Mouse (Mus musculus): ENCODE results near the gene St6galnac4. TPM values are rescaled to one million over a fixed set of nuclear protein-coding genes. Genes with fewer than 3 reads are reported as not detected.

The St6galnac4 gene
- polyA plus RNA-seq, 1 experiment from 2014 or later, result 22.9 TPM

DNA sequence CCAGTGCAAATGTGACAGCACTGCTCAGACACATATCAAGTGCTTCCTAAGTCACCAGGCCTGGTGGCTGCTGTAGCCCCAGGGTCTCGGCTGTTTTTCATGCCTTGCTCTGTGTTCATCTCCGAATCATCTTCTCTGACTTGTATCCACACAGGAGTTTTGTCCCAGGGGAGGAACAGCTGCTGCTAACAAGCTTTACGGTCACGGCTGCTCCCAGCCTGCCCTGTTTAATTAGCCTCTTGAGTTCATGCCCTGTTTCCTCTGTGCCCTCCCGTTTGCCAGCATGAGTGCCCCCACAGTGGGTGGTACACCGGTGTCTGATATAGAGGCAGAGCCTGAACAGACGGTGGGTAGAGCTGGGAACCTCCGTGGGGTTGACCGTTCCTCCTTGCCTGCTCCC, 31.2 kb downstream of the St6galnac4 start:
- WGBS, result 82% methylated on average over 9 of the region's 9 CpGs
- Histone ChIP-seq H3K4me3 (replicated peaks; ENCODE audit: low read length) (no peak overlapping the region), H3K4me2 (ENCODE audit: low read depth, low read length) (no peak overlapping the region), H3K9me3 (replicated peaks; ENCODE audit: control insufficient read depth, low read length) (no peaks in the 10 kb centered on the region; the same call in 1 of the 2 replicates), H3K27ac (ENCODE audit: low read length) (no peak overlapping the region), H3K9ac (ENCODE audit: low read length) (no peak overlapping the region), H3K36me3 (ENCODE audit: control insufficient read depth, insufficient read depth, low read length) (0 out of 2 replicates have a peak, but pooled peaks cover 6% of the 10 kb centered on the region), H3K27me3 (ENCODE audit: control insufficient read depth, insufficient read depth, low read length) (no peaks in the 10 kb centered on the region), H3K4me1 (ENCODE audit: control insufficient read depth, insufficient read depth, low read length) (peaks cover 24% of the 10 kb centered on the region)
- no peak for ATAC-seq (ENCODE audit: insufficient read depth, low FRiP score)

DNA sequence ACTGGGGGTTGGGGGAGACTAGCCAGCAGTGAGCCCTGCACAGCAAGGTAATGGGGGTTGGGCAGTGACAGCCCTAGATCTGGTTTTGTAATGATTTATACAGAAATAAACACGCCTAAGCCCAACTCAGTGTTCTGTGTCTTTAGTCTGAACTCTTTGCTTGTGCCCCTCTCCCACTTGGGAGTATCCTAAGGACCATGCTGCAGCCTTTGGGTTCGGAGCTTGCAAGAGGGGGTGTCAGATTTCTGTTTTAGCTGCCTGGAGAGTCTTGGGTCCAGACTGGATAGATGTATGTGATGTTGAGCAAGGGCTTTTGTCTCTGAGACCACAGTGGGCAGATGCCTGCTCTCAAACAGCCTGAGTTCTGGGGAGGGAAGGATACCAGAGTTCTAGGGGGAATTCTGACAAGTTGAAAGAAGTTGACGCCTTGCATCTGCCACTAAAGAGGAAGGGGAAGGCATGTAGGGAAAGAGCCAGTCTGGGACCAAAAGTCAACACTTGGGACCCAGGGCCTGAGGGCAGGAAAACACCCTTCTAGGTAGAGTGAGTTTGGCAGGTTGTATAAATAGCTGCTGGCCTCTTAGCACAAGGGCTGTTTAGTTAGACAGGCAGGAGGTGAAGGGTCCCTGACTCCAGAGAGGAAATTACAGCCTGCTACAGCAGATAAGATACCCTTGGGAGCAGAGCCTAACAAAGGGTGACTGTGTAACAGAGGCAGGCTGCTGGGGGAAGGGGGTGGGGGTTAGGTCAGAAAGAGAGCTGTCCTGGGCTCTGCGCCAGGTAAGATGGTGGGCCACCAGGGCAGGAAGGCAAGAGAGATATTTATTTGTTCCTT, 34.0 kb downstream of the St6galnac4 start:
- WGBS, result 19% methylated on average over 4 of the region's 4 CpGs
- Histone ChIP-seq H3K27me3 (ENCODE audit: control insufficient read depth, insufficient read depth, low read length) (no peaks in the 10 kb centered on the region), H3K9me3 (replicated peaks; ENCODE audit: control insufficient read depth, low read length) (no peaks in the 10 kb centered on the region; the same call in 1 of the 2 replicates), H3K4me3 (replicated peaks; ENCODE audit: low read length) (no peak overlapping the region), H3K4me2 (ENCODE audit: low read depth, low read length) (0 out of 2 replicates have a peak overlapping the region, but pooled peaks have one; percentile 6), H3K27ac (ENCODE audit: low read length) (peak overlapping the region; percentile 72), H3K9ac (ENCODE audit: low read length) (peak overlapping the region; percentile 50; the same call in 1 of the 2 replicates), H3K4me1 (ENCODE audit: control insufficient read depth, insufficient read depth, low read length) (peaks cover 38% of the 10 kb centered on the region), H3K36me3 (ENCODE audit: control insufficient read depth, insufficient read depth, low read length) (0 out of 2 replicates have a peak, but pooled peaks cover 6% of the 10 kb centered on the region)
- ATAC-seq (ENCODE audit: insufficient read depth, low FRiP score), result peak; percentile 79

DNA sequence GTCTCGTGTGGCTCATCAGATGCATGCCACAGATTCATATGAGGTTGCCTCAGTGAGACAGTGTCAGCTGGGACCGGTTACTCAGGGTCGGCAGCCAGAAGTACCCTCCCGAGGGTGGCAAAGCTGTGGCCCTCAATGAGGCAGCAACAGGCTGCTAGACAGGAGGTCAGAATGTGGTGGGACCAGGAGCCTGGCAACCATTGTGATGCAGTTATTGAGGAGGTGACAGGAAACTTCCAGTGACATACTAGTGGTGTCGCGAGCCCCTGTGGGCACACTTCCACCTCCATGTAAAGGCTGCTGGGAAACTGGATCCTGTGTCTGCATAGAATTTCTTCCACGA, 34.6 kb downstream of the St6galnac4 start, which contains the start of gene Ak1:
Ak1 (plus strand) TSS at position 242 of the 343 bp plus-strand sequence.
- ATAC-seq (ENCODE audit: insufficient read depth, low FRiP score), result peak; percentile 7; the same call in 1 of the 2 replicates
- Histone ChIP-seq H3K36me3 (ENCODE audit: control insufficient read depth, insufficient read depth, low read length) (0 out of 2 replicates have a peak, but pooled peaks cover 6% of the 10 kb centered on the region), H3K27ac (ENCODE audit: low read length) (peak within 1 kb of the TSS; percentile 72), H3K4me3 (replicated peaks; ENCODE audit: low read length) (no peak within 1 kb of the TSS), H3K27me3 (ENCODE audit: control insufficient read depth, insufficient read depth, low read length) (no peaks in the 10 kb centered on the region), H3K4me2 (ENCODE audit: low read depth, low read length) (0 out of 2 replicates have a peak within 1 kb of the TSS, but pooled peaks have one; percentile 6), H3K9me3 (replicated peaks; ENCODE audit: control insufficient read depth, low read length) (no peaks in the 10 kb centered on the region; the same call in 1 of the 2 replicates), H3K9ac (ENCODE audit: low read length) (peak within 1 kb of the TSS; percentile 50; the same call in 1 of the 2 replicates), H3K4me1 (ENCODE audit: control insufficient read depth, insufficient read depth, low read length) (peaks cover 43% of the 10 kb centered on the region)
- 19% methylated on average over 7 of the region's 7 CpGs for WGBS

DNA sequence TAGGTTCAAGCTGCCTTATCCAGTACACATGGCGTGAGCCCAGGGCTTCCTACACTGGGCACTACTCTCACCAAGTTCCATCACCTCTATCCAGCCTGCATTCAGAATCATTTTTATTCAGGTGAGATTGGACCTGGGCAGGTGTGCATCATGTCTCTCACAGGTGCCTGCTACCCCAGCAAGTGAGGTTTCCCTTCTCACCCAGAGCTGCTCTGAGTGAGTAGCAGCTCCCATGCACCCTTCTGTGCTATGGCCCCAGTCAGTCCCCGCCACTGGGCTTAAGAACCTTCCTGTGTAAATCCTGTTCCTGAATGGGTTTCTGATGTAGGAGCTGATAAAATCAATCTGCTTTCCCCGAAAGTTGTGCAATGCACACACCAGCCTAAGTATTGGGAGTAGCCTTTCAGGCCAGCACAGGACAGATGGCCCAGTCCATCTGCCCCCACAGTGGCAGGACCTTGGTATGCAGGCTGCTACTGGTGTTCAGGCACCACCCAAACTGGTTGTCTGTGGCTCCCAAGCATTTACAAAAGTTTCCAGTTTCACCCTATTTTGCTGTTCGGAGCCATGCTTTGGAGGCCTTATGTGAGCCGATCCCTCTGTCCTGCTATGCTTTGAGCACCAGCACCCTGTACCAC, 37.3 kb downstream of the St6galnac4 start:
- Histone ChIP-seq H3K9ac (ENCODE audit: low read length) (peak overlapping the region; percentile 9; the same call in 1 of the 2 replicates), H3K27ac (ENCODE audit: low read length) (peak overlapping the region; percentile 74; the same call in 1 of the 2 replicates), H3K36me3 (ENCODE audit: control insufficient read depth, insufficient read depth, low read length) (no peaks in the 10 kb centered on the region), H3K27me3 (ENCODE audit: control insufficient read depth, insufficient read depth, low read length) (no peaks in the 10 kb centered on the region), H3K4me1 (ENCODE audit: control insufficient read depth, insufficient read depth, low read length) (peaks cover 65% of the 10 kb centered on the region), H3K4me3 (replicated peaks; ENCODE audit: low read length) (no peak overlapping the region), H3K9me3 (replicated peaks; ENCODE audit: control insufficient read depth, low read length) (no peaks in the 10 kb centered on the region), H3K4me2 (ENCODE audit: low read depth, low read length) (no peak overlapping the region)
- WGBS, result 73% methylated on average over 5 of the region's 5 CpGs
- no peak for ATAC-seq (ENCODE audit: insufficient read depth, low FRiP score)

DNA sequence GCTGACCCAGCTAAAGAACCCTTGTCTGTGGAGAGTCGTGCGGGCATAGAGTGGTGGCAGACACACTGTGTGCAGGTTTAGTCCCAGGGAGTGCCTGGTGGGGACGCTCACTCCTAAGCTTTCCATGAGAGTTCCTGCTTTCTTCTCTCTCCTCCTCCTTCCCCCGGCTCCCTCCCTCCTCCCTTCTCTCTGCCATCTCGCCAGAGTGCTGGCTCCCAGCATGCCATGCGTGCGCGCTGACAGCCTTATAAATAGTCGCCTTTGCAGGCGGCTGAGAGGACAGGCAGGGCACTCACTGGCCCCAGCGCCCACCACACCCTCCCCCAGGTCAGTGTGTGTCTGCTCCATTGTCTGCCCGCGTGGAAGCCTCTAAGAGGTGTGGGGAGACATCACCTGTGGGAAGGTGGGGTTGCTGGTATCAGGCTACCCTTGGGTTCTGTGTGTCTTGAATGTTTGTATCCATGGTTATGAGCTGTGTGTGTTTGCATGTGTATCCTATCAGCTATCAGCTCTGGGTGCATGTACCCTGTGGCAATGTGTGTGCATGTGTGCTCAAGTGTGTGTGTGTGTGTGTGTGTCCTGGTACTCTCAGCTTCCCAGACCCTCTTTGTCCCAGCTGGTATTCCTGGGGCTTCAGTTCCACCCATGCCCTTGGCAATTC, 38.4 kb downstream of the St6galnac4 start:
- peak; percentile 19; the same call in 1 of the 2 replicates for ATAC-seq (ENCODE audit: insufficient read depth, low FRiP score)
- H3K36me3 ChIP-seq (ENCODE audit: control insufficient read depth, insufficient read depth, low read length), result no peaks in the 10 kb centered on the region
- H3K9me3 ChIP-seq (replicated peaks; ENCODE audit: control insufficient read depth, low read length), result no peaks in the 10 kb centered on the region
- 4% methylated on average over 13 of the region's 13 CpGs for WGBS
- H3K27me3 ChIP-seq (ENCODE audit: control insufficient read depth, insufficient read depth, low read length), result no peaks in the 10 kb centered on the region
- peak overlapping the region; percentile 56 for H3K4me2 ChIP-seq (ENCODE audit: low read depth, low read length)
- H3K4me1 ChIP-seq (ENCODE audit: control insufficient read depth, insufficient read depth, low read length), result peaks cover 62% of the 10 kb centered on the region
- peak overlapping the region; percentile 73 for H3K9ac ChIP-seq (ENCODE audit: low read length)
- H3K4me3 ChIP-seq (replicated peaks; ENCODE audit: low read length), result peak overlapping the region; percentile 33
- H3K27ac ChIP-seq (ENCODE audit: low read length), result peak overlapping the region; percentile 74

DNA sequence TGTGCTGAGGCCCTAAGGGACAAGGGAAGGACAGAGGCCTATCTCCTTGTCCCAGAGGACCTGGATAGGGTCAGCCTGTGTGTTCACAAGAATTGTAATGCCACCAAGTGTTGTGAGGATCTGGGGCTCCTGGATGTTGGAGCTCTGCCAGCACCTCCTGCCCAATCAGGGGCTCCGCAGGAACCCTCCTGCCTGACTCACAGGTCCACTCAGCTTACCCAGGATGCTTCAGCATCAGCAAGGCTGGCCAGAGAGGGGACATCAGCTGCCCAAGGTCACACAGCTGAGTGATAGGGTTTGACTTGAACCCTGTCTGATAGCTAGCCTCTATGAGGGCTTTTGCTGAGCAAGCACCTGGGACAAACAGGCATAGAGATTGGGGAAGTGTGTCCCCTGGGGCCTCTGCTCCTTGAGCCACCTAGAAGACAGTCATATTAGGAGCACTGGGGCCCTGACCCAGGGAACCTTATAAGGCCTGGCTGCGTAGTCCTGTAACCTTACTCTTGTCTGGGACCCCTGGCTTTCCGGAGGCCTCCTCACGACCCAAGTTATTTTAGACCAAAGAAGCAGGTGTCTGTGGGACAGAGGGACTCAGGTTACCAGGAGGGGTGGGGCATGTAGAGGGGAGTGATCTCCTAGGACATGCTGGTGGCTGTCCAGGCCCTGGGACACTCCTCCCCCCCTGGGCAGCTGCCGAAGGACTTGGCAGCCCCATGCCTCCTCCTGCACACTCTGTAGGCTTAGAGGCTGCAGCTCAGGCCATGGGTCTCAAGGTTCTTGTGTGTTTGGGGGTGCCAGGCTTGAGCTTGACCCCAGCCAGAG, 39.2 kb downstream of the St6galnac4 start:
- peak overlapping the region; percentile 73 for H3K9ac ChIP-seq (ENCODE audit: low read length)
- H3K36me3 ChIP-seq (ENCODE audit: control insufficient read depth, insufficient read depth, low read length), result no peaks in the 10 kb centered on the region
- no peaks in the 10 kb centered on the region for H3K9me3 ChIP-seq (replicated peaks; ENCODE audit: control insufficient read depth, low read length)
- peak overlapping the region; percentile 33 for H3K4me3 ChIP-seq (replicated peaks; ENCODE audit: low read length)
- peak overlapping the region; percentile 74 for H3K27ac ChIP-seq (ENCODE audit: low read length)
- WGBS, result 44% methylated on average over 5 of the region's 5 CpGs
- no peak for ATAC-seq (ENCODE audit: insufficient read depth, low FRiP score)
- no peaks in the 10 kb centered on the region for H3K27me3 ChIP-seq (ENCODE audit: control insufficient read depth, insufficient read depth, low read length)
- H3K4me2 ChIP-seq (ENCODE audit: low read depth, low read length), result peak overlapping the region; percentile 56
- H3K4me1 ChIP-seq (ENCODE audit: control insufficient read depth, insufficient read depth, low read length), result peaks cover 54% of the 10 kb centered on the region

DNA sequence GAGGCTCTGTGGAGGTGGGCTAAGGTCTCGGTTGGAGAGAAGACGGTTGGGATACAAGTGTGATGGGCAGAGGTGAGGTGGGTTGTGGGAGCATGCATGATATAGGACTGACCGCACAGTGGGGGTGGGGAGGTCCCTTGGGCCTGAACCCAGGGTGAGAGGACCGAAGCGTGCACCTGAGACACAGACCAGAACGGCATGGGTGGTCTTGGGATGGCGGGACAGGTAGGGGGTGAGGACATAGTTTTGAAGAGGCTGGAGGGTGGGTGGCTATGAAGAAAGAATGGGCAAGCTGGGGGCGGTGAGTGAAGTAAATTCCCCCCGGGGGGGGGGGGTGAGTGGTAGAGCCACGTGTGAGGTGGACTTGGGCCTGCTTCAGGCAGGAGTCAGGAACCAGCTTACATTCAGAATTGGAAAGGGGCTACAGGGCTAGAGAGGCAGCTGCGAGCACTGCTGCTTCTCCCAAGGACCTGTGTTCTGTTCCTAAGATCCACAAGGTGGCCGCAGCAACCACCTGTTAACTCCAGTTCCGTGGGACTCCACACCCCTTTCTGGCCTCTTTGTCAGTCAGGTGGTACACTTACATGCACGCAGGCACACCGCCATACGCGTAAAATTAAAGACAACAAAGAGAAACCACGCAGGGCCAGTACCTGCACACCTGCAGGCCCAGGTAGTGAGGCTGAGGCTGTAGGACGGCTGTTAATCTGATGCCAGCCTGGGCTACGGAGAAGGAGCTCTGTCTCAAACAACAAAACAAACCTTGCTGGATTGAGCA, 40.6 kb downstream of the St6galnac4 start:
- WGBS, result 59% methylated on average over 20 of the region's 20 CpGs
- Histone ChIP-seq H3K4me1 (ENCODE audit: control insufficient read depth, insufficient read depth, low read length) (peaks cover 46% of the 10 kb centered on the region), H3K4me2 (ENCODE audit: low read depth, low read length) (no peak overlapping the region), H3K27me3 (ENCODE audit: control insufficient read depth, insufficient read depth, low read length) (no peaks in the 10 kb centered on the region), H3K36me3 (ENCODE audit: control insufficient read depth, insufficient read depth, low read length) (no peaks in the 10 kb centered on the region), H3K4me3 (replicated peaks; ENCODE audit: low read length) (no peak overlapping the region), H3K9me3 (replicated peaks; ENCODE audit: control insufficient read depth, low read length) (no peaks in the 10 kb centered on the region), H3K9ac (ENCODE audit: low read length) (peak overlapping the region; percentile 21; the same call in 1 of the 2 replicates), H3K27ac (ENCODE audit: low read length) (0 out of 2 replicates have a peak overlapping the region, but pooled peaks have one; percentile 39)
- no peak for ATAC-seq (ENCODE audit: insufficient read depth, low FRiP score)
